Mouse (Mus musculus) B cell, adult (primary cell): ENCODE data around the gene Zfp60. TPM values are rescaled to one million over a fixed set of nuclear protein-coding genes. Genes with fewer than 3 reads are reported as not detected.

Source experiments
- total RNA-seq: library from RNA; stranded (reverse); gene quantifications from 4 replicates; pipeline ENCODE4 v1.2.4, GENCODE M21; 2023; ENCODE audit not compliant: inconsistent age

Zfp60 gene
- total RNA-seq = 12.9 to 15.2 TPM (median 14.2 TPM) in 4 replicates

GRCm38 (mm10) chr7:27731281-27731883 is at the start of gene Zfp60:
Gene Zfp60, plus strand, starts transcription at chr7:27731389.

GRCm38 (mm10) chr7:27688815-27689612 is 42.2 kb upstream of the Zfp60 start, which contains the start of gene Zfp607b:
Gene Zfp607b, plus strand, starts transcription at chr7:27689340.

Other genes with a start within 250 kb of the Zfp60 start
- gene Sertad1, start 244.5 kb upstream of the Zfp60 start, total RNA-seq = 31.6 to 37.1 TPM (median 34.2 TPM) in 4 replicates
- gene Prx, start 232.1 kb upstream of the Zfp60 start, total RNA-seq = 0.19 to 0.54 TPM (median 0.30 TPM) in 4 replicates
- not detected in 4 replicates for gene Hipk4, start 208.1 kb upstream of the Zfp60 start, total RNA-seq
- 68.5 to 87.0 TPM (median 74.4 TPM) in 4 replicates for gene Pld3, start 178.2 kb upstream of the Zfp60 start, total RNA-seq
- 20.9 to 32.4 TPM (median 26.2 TPM) in 4 replicates for gene 2310022A10Rik, start 178.2 kb upstream of the Zfp60 start, total RNA-seq
- gene Akt2, start 139.8 kb upstream of the Zfp60 start, total RNA-seq = 99.7 to 109 TPM (median 105 TPM) in 4 replicates
- gene Ttc9b, start 77.5 kb upstream of the Zfp60 start, total RNA-seq = not detected in 4 replicates
- 13.9 to 17.6 TPM (median 15.9 TPM) in 4 replicates for gene Map3k10, start 56.8 kb upstream of the Zfp60 start, total RNA-seq
- 0.83 to 2.7 TPM (median 1.5 TPM) in 4 replicates for gene Zfp607b, start 42.0 kb upstream of the Zfp60 start, total RNA-seq
- 7.8 to 10.6 TPM (median 8.2 TPM) in 4 replicates for gene Zfp626, start 75.8 kb downstream of the Zfp60 start, total RNA-seq
- gene Zfp59, start 107.2 kb downstream of the Zfp60 start, total RNA-seq = 4.5 to 6.6 TPM (median 5.2 TPM) in 4 replicates
- gene Zfp607a, start 126.1 kb downstream of the Zfp60 start, total RNA-seq = 9.1 to 11.3 TPM (median 10.1 TPM) in 4 replicates
- 15.6 to 17.3 TPM (median 16.5 TPM) in 4 replicates for gene Zfp974, start 198.1 kb downstream of the Zfp60 start, total RNA-seq
- gene Zfp780b, start 247.8 kb downstream of the Zfp60 start, total RNA-seq = 10.3 to 12.3 TPM (median 11.8 TPM) in 4 replicates